Mouse (Mus musculus): ENCODE data around the gene Gsdme.

GRCm38 (mm10) chr6:50180189-50180588, 83.5 kb downstream of the Gsdme start:
- TF ChIP-seq CTCF (IDR thresholded peaks at IDR 0.05; ENCODE audit: low read depth) (peak; percentile 55), EP300 (IDR thresholded peaks at IDR 0.05; ENCODE audit: low read depth) (no peak)
